Mouse (Mus musculus) hindlimb bud, embryonic 11.5 days (tissue): ENCODE measurements around the gene Gm6358.
"Not testable (repeated sequence)": the region's sequence is repeated elsewhere in the genome, so short reads cannot be mapped to it uniquely, and the experiment has no call there.

Experiments
- DNase-seq: peaks from one replicate; pipeline ENCODE4 v3.0.0-alpha.2; 2012; ENCODE audit warnings: low read depth, low spot score; ENCODE audit errors: extremely low spot score

Gene Gm6358

DNA sequence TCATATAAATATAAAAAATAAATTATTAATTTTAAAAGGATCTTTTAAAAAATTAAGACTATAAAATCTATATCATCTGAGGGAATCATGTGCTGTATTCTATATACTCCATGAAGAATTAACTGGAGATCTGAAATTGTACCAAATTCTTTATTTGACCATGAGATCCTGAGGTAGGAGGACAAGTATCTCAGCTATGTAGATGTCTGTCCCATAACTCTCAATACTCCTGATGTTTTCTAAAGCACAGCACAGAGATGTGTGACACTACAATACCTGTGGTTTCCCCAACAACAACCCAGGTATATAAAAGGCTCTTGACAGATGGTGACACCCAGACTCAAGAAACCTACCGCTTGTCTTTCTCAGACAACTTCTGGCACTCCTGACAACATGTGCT lies at the start of gene Gm6358:
Gene Gm6358 (plus strand): TSS at position 301 of the 400 bp plus-strand sequence.
- DNase-seq, result no peak

DNA sequence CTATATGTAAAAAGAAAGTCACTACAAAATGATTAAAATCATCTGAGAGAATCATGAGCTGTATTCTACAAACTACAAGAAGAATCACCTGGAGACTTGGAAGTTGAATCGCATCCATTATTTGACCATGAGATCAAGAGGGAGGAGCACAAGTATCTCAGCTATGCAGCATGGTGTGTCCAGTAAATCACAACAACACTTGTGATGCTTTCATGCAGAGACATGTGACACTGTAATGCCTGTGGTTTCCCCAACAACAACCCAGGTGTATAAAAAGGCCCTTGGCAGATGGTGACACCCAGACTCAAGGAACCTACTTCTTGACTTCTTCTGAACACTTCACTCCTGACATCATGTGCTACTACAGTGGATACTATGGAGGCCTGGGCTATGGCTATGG lies 10.1 kb downstream of the Gm6358 start, which contains the start of gene Gm10061:
Gene Gm10061 (plus strand): TSS at position 301 of the 400 bp plus-strand sequence.
- DNase-seq, result no peak

DNA sequence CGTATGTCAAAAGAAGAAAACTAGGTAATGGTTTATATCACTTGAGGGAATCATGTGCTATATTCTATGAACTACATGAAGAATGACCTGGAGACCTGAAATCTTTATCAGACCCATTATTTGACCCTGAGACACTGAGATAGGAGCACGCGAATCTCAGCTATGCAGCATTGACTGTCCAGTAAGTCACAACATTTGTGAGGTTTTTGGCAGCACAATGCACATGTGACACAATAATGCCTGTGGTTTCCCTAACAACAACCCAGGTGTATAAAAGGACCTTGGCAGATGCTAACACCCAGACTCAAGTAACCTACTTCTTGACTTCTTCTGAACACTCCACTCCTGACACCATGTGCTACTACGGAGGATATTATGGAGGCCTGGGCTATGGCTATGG lies 17.0 kb downstream of the Gm6358 start, which contains the start of gene Gm9789:
Gene Gm9789 (plus strand): TSS at position 301 of the 400 bp plus-strand sequence.
- no peak for DNase-seq

DNA sequence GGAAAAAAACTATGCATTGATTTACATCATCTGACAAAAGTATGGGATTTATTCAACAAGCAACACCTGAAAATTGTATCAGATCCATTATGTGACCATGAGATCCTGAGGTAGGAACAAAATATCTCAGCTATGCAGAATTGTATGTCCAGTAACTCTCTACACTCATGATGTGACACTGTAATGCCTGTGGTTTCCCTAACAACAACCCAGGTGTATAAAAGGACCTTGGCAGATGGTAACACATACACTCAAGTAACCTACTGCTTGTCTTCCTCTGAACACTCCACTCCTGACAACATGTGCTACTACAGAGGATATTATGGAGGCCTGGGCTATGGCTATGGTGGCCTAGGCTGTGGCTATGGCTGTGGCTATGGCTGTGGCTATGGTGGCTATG lies 28.5 kb downstream of the Gm6358 start, which contains the start of gene Gm7735:
Gene Gm7735 (plus strand): TSS at position 301 of the 400 bp plus-strand sequence.
- not testable (repeated sequence) for DNase-seq

DNA sequence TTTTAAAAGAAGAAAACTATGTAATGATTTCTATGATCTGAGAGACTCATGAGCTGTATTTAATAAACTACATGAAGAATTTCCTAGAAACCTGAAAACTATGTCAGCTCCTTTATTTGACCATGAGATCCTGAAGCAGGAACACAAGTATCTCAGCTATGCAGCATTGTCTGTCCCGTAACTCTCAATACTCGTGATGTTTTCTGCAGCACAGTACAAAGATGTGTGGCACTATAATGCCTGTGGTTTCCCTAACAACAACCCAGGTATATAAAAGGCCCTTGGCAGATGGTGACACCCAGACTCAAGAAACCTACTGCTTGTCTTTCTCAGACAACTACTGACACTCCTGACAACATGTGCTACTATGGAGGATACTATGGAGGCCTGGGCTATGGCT lies 33.8 kb downstream of the Gm6358 start, which contains the start of gene 1110057P08Rik:
Gene 1110057P08Rik (plus strand): TSS at position 301 of the 400 bp plus-strand sequence.
- DNase-seq, result no peak

DNA sequence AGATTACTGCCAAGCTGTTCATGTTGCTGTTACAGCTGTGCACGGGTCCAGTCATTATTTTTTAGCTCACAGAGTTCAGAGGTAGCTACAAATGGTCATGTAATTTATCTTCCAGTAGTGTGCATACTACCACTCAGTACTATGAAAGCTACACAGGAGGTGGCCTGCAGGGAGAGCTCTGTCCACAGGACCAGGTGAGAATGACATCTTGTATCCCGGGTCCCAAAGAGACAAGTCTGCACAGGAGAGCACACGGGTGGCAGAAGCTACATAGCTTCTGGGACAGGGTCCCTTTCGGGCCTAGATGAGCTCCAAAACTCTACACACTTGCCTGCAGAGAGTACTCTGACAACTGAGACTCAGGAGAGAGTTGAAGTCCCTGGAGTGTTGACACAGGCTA lies 48.0 kb downstream of the Gm6358 start:
- DNase-seq, result no peak
